Mouse (Mus musculus) CH12.LX (cell line): ENCODE results near the gene Rbsn.

Experiments used
- CTCF ChIP-seq, 2 experiments: IDR thresholded peaks in 1 of 2; conservative IDR thresholded peaks in 1 of 2; 2 replicates each; pipeline ENCODE4 v1.5.1; 2011 to 2012; ENCODE audit warnings: low read depth in 2 of 2, low read length in 2 of 2, improper control_type of control experiment in 1 of 2, inconsistent platforms in 1 of 2, mild to moderate bottlenecking in 1 of 2, moderate library complexity in 1 of 2
- E2F4 ChIP-seq: IDR thresholded peaks from 2 replicates; pipeline ENCODE4 v1.6.1; 2011; ENCODE audit warnings: low read depth, low read length, improper control_type of control experiment; ENCODE audit not compliant: insufficient replicate concordance
- EP300 ChIP-seq: IDR thresholded peaks from 2 replicates; pipeline ENCODE4 v1.6.1; 2011; ENCODE audit warnings: low read length, improper control_type of control experiment
- MAX ChIP-seq: IDR thresholded peaks from 2 replicates; pipeline ENCODE4 v1.6.1; 2011; ENCODE audit warnings: low read length, improper control_type of control experiment
- NELFE ChIP-seq: IDR thresholded peaks from 2 replicates; pipeline ENCODE4 v1.6.1; 2011; ENCODE audit warnings: low read depth, low read length, improper control_type of control experiment
- POLR2A ChIP-seq: IDR thresholded peaks from 2 replicates; pipeline ENCODE4 v1.6.1; 2011; ENCODE audit warnings: low read depth, mild to moderate bottlenecking, improper control_type of control experiment, low read length
- POLR2AphosphoS2 ChIP-seq: IDR thresholded peaks from 2 replicates; pipeline ENCODE4 v1.6.1; 2011; ENCODE audit warnings: low read depth, low read length, improper control_type of control experiment
- ZKSCAN1 ChIP-seq: IDR thresholded peaks from 2 replicates; pipeline ENCODE4 v1.6.1; 2012; ENCODE audit warnings: low read depth, inconsistent platforms, low read length, improper control_type of control experiment, borderline replicate concordance
- ZNF384 ChIP-seq: IDR thresholded peaks from 2 replicates; pipeline ENCODE4 v1.6.1; 2012; ENCODE audit warnings: low read depth, low read length, improper control_type of control experiment, inconsistent platforms

DNA sequence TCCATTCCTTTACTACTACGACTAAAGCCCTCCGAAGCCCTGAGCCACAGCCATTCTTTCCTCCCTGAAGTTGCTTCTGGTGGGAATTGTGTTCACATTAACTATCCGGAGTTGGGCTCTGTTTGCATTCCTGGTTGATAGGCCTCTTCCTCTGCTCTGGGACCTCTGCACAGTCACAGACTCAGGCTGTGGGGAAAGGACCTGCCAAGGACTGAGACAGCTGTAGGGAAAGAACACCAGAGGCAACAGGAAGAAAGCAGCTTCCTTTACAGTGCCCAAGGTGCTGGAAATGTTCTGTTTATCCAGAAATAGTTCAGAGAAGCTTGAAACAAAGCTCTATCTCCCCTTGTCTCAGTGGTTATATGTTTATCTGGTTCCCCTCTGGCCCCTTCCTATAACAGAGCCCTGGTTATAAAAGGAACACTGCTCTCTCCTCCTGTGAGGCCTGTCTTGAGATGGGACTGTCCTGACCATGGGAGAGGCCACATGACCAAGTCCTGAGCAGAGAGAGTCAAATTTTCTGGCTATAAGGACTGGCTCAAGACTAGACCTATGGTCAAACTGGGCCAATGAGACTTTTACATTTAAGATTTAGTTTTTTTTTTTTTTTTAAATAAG, 38.6 kb upstream of the Rbsn start:
- TF ChIP-seq NELFE, result no peak
- no peak for TF ChIP-seq MAX
- no peak for TF ChIP-seq POLR2A
- no peak for TF ChIP-seq POLR2AphosphoS2
- TF ChIP-seq ZKSCAN1, result no peak
- no peak for TF ChIP-seq ZNF384
- TF ChIP-seq CTCF (conservative IDR thresholded peaks at IDR 0.05 in 1 of 2, IDR thresholded peaks at IDR 0.05 in 1 of 2; ENCODE audit: low read depth in 2 of 2, low read length in 2 of 2), result no peak
- no peak for TF ChIP-seq E2F4
- TF ChIP-seq EP300, result no peak
